Mouse (Mus musculus): ENCODE measurements around the gene Xdh. TPM values are rescaled to one million over a fixed set of nuclear protein-coding genes. Genes with fewer than 3 reads are reported as not detected.

The Xdh gene
- polyA plus RNA-seq, 1 experiment: 4.9 TPM

- Histone ChIP-seq H3K36me3 (replicated peaks; ENCODE audit: low read length) (no peaks in the 10 kb centered on the region), H3K4me1 (no peaks in the 10 kb centered on the region; the same call in 1 of the 2 replicates), H3K4me3 (replicated peaks) (no peak overlapping the region), H3K27me3 (replicated peaks) (peaks cover 20% of the 10 kb centered on the region), H3K9me3 (no peaks in the 10 kb centered on the region)
- no peak for TF ChIP-seq GATA1 (IDR thresholded peaks at IDR 0.05; ENCODE audit: borderline replicate concordance, low read length)
- no peak for TF ChIP-seq FLI1 (IDR thresholded peaks at IDR 0.05; ENCODE audit: low read length)
These were observed 31.0 kb downstream of the Xdh start for GRCm38 (mm10) chr17:73918944-73919381.

- Histone ChIP-seq H3K9me3 (no peaks in the 10 kb centered on the region), H3K27me3 (replicated peaks) (peaks cover 23% of the 10 kb centered on the region), H3K4me1 (no peaks in the 10 kb centered on the region; the same call in 1 of the 2 replicates), H3K36me3 (replicated peaks; ENCODE audit: low read length) (no peaks in the 10 kb centered on the region), H3K4me3 (replicated peaks) (no peak overlapping the region)
- no peak for TF ChIP-seq GATA1 (IDR thresholded peaks at IDR 0.05; ENCODE audit: borderline replicate concordance, low read length)
- TF ChIP-seq FLI1 (IDR thresholded peaks at IDR 0.05; ENCODE audit: low read length): no peak
These were observed 31.9 kb downstream of the Xdh start for GRCm38 (mm10) chr17:73918138-73918537.

- Histone ChIP-seq H3K4me3 (replicated peaks) (no peak overlapping the region), H3K27me3 (replicated peaks) (peaks cover 24% of the 10 kb centered on the region), H3K9me3 (no peaks in the 10 kb centered on the region), H3K4me1 (no peaks in the 10 kb centered on the region; the same call in 1 of the 2 replicates), H3K36me3 (replicated peaks; ENCODE audit: low read length) (no peaks in the 10 kb centered on the region)
- TF ChIP-seq GATA1 (IDR thresholded peaks at IDR 0.05; ENCODE audit: borderline replicate concordance, low read length) (no peak), FLI1 (IDR thresholded peaks at IDR 0.05; ENCODE audit: low read length) (no peak)
These were observed 32.3 kb downstream of the Xdh start for GRCm38 (mm10) chr17:73917713-73918112.

GRCm38 (mm10) chr17:73914730-73915129, 35.3 kb downstream of the Xdh start:
- Histone ChIP-seq H3K36me3 (replicated peaks; ENCODE audit: low read length) (no peaks in the 10 kb centered on the region), H3K4me1 (no peaks in the 10 kb centered on the region; the same call in 1 of the 2 replicates), H3K9me3 (no peaks in the 10 kb centered on the region), H3K27me3 (replicated peaks) (peaks cover 25% of the 10 kb centered on the region), H3K4me3 (replicated peaks) (no peak overlapping the region)
- TF ChIP-seq FLI1 (IDR thresholded peaks at IDR 0.05; ENCODE audit: low read length) (no peak), GATA1 (IDR thresholded peaks at IDR 0.05; ENCODE audit: borderline replicate concordance, low read length) (no peak)

- Histone ChIP-seq H3K4me1 (no peaks in the 10 kb centered on the region), H3K4me3 (replicated peaks) (no peak overlapping the region), H3K36me3 (replicated peaks; ENCODE audit: low read length) (no peaks in the 10 kb centered on the region), H3K27me3 (replicated peaks) (peaks cover 12% of the 10 kb centered on the region), H3K9me3 (peaks cover 6% of the 10 kb centered on the region; the same call in 1 of the 2 replicates)
- TF ChIP-seq GATA1 (IDR thresholded peaks at IDR 0.05; ENCODE audit: borderline replicate concordance, low read length): no peak
- TF ChIP-seq FLI1 (IDR thresholded peaks at IDR 0.05; ENCODE audit: low read length): no peak
These were observed 43.9 kb downstream of the Xdh start for GRCm38 (mm10) chr17:73906076-73906475.

- peaks cover 12% of the 10 kb centered on the region for H3K27me3 ChIP-seq (replicated peaks)
- TF ChIP-seq FLI1 (IDR thresholded peaks at IDR 0.05; ENCODE audit: low read length) (no peak), GATA1 (IDR thresholded peaks at IDR 0.05; ENCODE audit: borderline replicate concordance, low read length) (no peak)
These were observed 44.8 kb downstream of the Xdh start for GRCm38 (mm10) chr17:73905043-73905750.

GRCm38 (mm10) chr17:73903121-73903520, 46.9 kb downstream of the Xdh start:
- Histone ChIP-seq H3K9me3 (peaks cover 6% of the 10 kb centered on the region; the same call in 1 of the 2 replicates), H3K27me3 (replicated peaks) (peaks cover 7% of the 10 kb centered on the region), H3K4me3 (replicated peaks) (no peak overlapping the region), H3K4me1 (no peaks in the 10 kb centered on the region), H3K36me3 (replicated peaks; ENCODE audit: low read length) (no peaks in the 10 kb centered on the region)
- no peak for TF ChIP-seq FLI1 (IDR thresholded peaks at IDR 0.05; ENCODE audit: low read length)

More at GRCm38 (mm10) chr17:73905043-73905750, 44.8 kb downstream of the Xdh start:
- Histone ChIP-seq H3K4me3 (replicated peaks) (no peak overlapping the region), H3K4me1 (no peaks in the 10 kb centered on the region), H3K36me3 (replicated peaks; ENCODE audit: low read length) (no peaks in the 10 kb centered on the region), H3K9me3 (peaks cover 6% of the 10 kb centered on the region; the same call in 1 of the 2 replicates)

GRCm38 (mm10) chr17:73902234-73902636, 47.8 kb downstream of the Xdh start:
- H3K27me3 ChIP-seq (replicated peaks): peaks cover 10% of the 10 kb centered on the region
- H3K4me3 ChIP-seq (replicated peaks): no peak overlapping the region
- TF ChIP-seq FLI1 (IDR thresholded peaks at IDR 0.05; ENCODE audit: low read length): no peak
- TF ChIP-seq GATA1 (IDR thresholded peaks at IDR 0.05; ENCODE audit: borderline replicate concordance, low read length): no peak
- no peaks in the 10 kb centered on the region for H3K4me1 ChIP-seq
- H3K36me3 ChIP-seq (replicated peaks; ENCODE audit: low read length): no peaks in the 10 kb centered on the region
- H3K9me3 ChIP-seq: peaks cover 6% of the 10 kb centered on the region; the same call in 1 of the 2 replicates

- Histone ChIP-seq H3K9me3 (no peaks in the 10 kb centered on the region), H3K27me3 (replicated peaks) (peaks cover 23% of the 10 kb centered on the region), H3K4me1 (0 out of 2 replicates have a peak, but pooled peaks cover 3% of the 10 kb centered on the region), H3K36me3 (replicated peaks; ENCODE audit: low read length) (no peaks in the 10 kb centered on the region), H3K4me3 (replicated peaks) (no peak overlapping the region)
- TF ChIP-seq GATA1 (IDR thresholded peaks at IDR 0.05; ENCODE audit: borderline replicate concordance, low read length) (no peak), FLI1 (IDR thresholded peaks at IDR 0.05; ENCODE audit: low read length) (no peak)
These were observed 55.6 kb downstream of the Xdh start for GRCm38 (mm10) chr17:73894399-73894798.

GRCm38 (mm10) chr17:73893822-73894221, 56.2 kb downstream of the Xdh start:
- no peaks in the 10 kb centered on the region for H3K9me3 ChIP-seq
- H3K27me3 ChIP-seq (replicated peaks): peaks cover 23% of the 10 kb centered on the region
- no peak overlapping the region for H3K4me3 ChIP-seq (replicated peaks)
- H3K36me3 ChIP-seq (replicated peaks; ENCODE audit: low read length): no peaks in the 10 kb centered on the region
- no peak for TF ChIP-seq GATA1 (IDR thresholded peaks at IDR 0.05; ENCODE audit: borderline replicate concordance, low read length)
- no peak for TF ChIP-seq FLI1 (IDR thresholded peaks at IDR 0.05; ENCODE audit: low read length)
- H3K4me1 ChIP-seq: 0 out of 2 replicates have a peak, but pooled peaks cover 3% of the 10 kb centered on the region
